Mouse (Mus musculus): ENCODE measurements around the gene Plcxd3.

- no peak for TF ChIP-seq CTCF (IDR thresholded peaks at IDR 0.05; ENCODE audit: borderline replicate concordance, insufficient read depth, low read length)
- TF ChIP-seq POLR2A (IDR thresholded peaks at IDR 0.05; ENCODE audit: low read depth, low read length) = no peak
Observed at GRCm38 (mm10) chr15:4524598-4524997, 149.3 kb downstream of the Plcxd3 start.

Measured in embryonic fibroblast, embryonic 13.5 days (primary cell).